Mouse (Mus musculus): ENCODE measurements at regions not wholly inside any gene's neighbourhood (a gene's known extent, or its start where the extent isn't known, plus 50 kb on each side); places are given as distances from the start of the nearest gene placed in this dataset.
"Not testable (repeated sequence)": the region's sequence is repeated elsewhere in the genome, so short reads cannot be mapped to it uniquely, and the experiment has no call there.

DNA sequence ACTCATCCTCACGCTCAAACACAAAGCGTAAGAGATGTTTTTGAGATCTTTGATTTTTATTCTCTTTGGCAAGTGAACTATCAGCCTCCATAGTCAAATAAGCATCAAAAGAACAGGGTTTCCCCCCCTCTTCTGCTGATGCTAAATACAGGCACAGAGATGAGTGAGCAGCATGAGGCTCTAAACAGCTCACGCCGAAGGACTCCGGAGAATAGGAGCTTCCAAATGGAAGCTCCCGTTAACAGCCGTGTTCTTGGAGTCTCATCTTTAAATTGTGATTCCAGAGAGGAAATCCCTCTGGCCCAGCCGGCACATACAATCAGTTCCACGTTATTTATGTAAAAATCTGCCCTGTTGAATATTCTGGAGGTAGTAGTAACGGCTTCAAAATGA lies 161.1 kb downstream of the Srek1 start:
- no peak for DNase-seq

DNA sequence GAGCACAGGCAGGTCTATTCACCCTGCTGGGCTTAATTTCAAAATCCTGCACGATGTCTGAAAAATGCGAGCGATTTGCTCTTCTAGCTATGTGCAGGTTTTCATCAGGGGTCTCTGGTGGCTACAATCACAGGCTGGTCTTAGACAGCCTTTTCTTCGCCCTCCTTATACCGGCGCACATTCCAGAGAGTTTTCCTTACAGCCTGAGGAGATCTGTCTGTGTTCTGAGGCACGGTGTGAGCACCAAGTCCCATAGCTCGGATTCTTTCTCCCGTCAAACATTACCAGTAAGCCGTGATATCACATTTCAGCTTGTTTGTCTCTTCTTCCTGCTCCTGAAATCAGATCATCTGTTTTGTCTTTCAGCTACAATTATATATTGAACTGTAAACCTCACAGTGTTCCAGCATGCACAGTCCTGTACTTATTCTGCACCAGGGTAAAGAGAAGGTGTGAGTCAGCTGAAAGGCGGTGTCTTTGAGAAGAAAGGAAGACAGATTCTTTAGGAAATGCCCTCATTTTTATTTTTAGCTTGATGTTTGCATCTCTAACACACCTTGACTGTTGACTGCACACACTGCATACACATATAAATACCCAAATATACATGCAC lies 161.6 kb downstream of the Srek1 start:
- DNase-seq = no peak

DNA sequence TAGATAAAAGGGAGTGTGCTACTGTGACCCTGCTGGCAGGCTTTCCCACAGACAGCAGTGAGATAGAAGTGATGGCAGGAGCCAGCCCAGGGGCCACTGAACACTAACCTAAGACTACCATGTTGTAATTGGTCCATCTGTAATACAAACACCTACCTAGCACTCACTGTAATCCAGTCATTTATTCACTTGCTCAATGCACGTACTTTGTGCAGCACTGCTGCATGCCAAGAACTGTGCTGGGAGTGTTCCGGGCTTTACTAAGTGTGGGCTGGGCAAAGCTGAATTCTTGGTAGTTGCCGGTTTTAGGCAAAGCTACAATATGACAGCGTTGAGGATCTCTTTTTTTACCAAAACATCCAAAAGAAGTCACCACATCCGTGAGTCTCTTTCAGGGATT lies 172.1 kb downstream of the Srek1 start:
- no peak for DNase-seq

DNA sequence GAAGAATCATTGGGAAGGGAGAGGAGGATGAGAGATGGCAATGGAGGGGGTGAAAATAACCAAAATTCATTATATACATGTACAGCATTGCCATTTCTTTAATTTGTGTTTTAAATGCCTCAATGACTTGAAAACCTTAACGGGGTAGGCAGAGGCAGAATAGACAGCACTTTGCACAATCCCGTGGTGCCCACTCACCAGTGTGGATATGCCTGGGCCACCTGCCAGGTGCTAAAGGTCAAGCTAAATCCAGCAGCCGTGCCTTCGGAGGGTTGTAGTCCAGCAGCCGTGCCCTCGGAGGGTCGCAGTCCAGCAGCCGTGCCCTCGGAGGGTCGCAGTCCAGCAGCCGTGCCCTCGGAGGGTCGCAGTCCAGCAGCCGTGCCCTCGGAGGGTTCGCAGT lies 182.0 kb downstream of the Srek1 start:
- no peak for DNase-seq

DNA sequence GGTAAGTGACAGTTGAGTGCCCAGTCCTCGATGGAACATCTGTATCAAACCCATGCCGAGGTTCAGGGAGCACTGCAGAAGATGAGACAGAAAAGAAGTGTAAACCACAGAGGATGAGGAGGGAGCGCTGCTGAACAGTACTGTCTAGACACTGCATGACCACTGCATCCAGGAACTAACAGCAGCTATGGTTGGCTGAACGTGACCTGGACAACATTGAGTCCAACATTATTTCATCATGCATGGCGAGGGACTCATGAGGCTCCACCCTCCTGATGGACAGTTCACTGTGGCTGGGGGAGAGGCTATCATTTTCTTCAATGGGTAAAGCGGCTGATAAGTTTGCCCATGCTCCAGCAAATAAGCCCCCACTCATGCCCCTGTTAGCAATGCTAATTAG lies 182.5 kb downstream of the Srek1 start:
- DNase-seq = no peak

DNA sequence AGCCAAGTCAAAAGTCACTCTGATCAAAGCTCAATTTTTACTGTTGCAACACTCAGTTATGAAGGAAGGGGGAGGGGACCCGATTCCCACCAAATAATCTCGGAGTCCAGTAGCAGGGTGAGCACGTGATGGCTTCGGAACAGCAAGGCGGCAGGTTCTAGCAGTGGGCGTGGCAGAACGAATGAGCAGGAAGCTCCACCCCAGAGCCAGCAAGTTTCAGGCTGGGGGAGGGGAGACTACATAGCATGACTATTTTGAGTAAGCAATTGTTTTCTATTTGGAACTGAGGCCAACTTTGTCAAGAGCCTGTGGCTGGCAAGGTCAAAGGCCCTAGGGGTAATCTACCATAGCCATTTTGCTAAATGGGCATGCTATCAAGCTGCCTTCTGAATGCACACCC lies 183.0 kb downstream of the Srek1 start:
- not testable (repeated sequence) for DNase-seq

DNA sequence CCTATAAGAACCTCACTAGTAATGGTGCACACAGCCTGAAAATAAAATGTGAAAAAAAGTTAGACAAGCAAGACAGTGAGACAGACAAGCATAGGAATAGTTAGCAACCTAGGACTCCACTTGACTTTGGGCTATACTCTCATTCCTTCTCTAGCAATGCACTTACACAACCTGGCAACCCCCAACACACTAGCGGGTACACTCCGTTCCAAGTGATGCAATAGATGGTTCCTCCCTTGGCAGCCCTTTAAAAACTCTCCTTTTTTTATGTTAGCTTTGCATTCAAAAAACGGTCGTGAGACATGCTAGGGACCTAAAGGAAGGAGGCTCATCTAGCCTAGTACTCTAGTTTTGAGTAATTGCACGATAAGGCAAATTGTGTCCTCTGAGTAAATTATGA lies 184.8 kb downstream of the Srek1 start:
- DNase-seq = no peak

DNA sequence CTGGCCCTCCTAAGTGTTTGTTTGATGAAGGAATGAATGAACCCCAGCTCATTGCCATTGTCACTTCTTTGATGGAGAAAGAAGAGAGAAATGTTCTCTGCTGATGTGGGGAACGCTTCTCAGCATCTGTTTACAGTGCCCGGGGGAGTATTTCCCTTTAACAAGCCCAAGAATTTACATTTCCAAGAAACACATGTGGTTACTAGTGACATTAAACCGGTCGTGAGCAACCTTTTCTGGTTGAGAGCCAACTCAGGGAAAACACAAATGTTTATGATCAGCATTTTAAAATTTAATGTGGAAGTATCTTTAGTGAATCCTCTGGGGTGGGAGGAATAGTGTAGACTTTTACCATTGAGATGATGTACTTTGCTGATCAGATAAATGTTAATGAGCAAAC lies 197.6 kb downstream of the Srek1 start:
- no peak for DNase-seq

DNA sequence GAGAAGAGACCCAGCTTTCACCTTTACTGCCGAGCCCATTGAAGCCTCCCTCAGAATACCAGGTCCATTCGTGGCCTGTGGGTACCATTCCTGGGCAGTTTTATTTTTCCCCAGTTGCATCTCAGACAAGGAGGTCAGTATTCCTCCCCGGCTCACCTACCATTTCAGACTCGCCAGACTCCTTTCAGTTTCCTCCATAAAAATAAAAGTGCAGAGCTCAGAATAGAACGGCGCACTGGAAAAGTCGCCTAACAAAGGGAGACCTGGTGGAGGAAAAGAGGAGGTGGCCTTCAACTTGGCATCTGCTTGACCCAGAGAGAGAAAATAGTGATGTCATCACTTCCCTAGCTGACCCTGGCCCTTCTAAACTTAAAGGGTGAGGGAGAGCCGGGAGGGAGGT lies 209.7 kb downstream of the Srek1 start:
- DNase-seq = no peak

DNA sequence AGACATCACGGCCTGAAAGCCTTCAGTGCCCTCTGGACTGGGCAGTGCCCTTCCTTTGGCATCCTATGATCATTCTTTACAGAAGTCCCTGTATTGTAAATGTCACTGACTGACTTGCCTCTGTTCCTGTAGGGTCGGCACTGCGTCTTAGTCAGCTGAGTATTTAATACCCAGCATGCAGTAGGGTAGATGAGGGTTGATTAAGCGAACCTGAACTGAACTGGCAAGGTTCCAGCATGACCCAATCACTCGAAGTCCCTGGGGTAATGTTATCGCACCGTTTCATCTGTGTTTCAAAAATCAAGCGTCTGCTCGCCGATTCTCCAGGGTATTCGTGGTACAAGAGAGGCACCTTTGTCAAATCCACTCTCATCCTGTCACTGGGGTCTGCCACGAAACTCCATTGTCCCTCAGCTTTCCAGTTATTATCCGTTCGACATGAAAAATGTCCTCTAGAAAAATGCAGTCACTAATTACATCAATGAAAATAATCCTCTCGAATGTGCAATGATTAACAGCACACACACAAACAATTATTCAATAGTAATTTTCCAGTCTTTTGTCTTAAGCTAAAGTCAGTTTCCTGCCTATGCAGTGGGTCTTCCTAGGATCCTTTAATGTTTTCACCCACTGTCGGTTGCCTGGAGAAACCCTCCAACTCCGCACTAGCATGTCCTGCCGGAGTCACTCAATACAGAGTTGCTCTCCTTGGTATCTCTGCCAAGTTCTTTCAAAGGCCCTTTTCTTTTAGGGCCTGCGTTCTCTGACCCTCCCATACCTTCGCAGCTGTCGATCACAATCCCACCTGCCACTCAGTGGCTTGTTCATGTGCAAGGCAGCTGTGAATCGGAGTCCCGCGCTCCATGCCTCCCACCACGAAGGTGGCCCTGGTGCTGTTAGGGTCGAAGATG lies 212.4 kb downstream of the Srek1 start:
- DNase-seq = no peak

DNA sequence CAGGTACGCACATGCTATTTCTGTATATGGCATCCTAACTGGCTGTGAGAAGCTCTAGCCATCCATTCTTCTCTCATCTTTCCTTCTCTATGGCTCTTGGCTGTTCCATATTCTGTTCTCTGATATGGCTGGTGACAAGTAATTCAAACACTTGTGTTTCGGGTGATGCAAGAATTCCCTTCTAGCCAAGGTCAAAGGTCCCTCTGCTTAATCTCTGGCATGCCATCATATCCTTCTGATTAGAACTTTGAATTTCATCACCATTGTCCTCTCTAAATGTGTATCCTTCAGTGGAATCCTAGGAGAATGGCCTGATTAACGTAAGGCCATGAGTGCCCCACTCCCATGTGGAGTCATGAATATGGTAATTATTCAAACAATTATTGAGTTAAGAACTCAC lies 215.5 kb downstream of the Srek1 start:
- DNase-seq = no peak

DNA sequence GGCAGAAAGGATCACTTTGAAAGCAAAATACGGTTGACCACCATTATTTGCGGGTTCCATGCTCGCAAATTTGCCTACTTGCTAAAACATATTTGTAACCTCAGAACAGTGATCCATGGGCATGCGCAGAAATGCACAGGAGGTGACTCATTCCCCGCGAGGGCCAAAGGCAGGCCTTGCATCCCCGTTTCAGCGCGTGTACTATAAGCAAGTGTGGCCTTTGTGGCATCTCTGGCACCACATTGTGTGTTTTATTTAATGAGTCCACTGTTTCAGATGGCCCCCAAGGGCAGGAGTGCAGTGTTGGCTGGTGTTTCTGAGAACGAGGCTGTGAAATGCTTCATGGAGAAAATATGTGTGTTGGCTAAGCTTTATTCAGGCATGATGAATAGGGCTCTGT lies 205.3 kb upstream of the Mast4 start:
- no peak for DNase-seq

DNA sequence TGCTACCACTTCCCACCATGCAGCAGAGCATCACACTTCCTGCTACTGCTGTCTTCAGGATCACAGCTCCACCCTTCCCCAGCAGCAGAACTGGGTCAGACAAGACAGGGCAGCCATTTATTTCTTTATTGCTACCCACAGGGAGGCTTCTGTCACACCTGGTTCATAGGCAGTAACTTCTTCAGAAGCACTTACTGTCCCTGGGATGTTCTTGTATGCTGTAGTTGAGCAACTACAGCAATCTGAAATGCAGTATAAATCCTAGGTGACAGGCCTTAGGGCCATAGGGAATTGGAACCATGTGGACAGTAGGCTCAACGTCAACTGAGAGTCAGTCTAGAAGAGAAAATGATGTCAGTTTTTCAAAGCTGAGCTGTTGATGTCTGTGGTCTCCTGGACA lies 179.5 kb upstream of the Mast4 start:
- no peak for DNase-seq

DNA sequence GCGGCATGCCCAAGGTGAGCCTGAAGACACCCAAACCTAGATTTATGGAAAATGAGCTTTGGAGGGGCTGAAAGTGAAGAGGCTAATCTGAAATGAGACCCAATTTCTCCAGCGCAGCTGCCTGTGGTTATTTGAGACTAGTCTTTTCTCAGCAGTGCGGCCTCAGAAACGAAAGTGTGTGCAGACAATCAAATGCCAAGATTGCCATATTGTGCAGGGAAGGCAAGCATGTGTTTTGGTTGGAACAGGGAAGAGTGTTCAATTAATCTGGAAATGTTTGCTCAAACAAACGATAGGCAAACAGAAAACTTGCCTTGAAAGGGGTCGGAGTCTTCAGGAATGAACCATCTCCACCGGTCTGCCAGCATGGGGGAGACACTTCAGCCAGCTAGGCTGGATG lies 178.2 kb upstream of the Mast4 start:
- DNase-seq = no peak

DNA sequence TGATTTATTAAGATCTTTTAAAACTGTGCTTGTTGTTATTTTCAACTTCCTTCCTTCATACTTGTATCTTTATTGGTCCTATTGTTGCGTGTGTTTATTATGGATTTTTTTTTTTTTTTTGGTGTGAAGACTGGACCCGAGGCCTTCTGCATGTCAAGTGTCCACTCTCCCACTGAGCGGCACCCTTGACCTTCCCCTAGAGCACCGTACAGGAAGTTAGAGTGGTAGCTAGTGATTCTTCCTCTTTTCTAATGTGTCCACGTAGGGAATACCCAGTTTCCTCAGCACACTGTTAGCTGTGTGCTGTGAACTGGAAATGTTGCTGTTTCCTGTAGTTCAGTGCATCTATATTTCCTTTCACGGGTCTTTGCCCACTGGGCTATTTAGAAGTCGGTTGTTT lies 170.7 kb upstream of the Mast4 start:
- no peak for DNase-seq

DNA sequence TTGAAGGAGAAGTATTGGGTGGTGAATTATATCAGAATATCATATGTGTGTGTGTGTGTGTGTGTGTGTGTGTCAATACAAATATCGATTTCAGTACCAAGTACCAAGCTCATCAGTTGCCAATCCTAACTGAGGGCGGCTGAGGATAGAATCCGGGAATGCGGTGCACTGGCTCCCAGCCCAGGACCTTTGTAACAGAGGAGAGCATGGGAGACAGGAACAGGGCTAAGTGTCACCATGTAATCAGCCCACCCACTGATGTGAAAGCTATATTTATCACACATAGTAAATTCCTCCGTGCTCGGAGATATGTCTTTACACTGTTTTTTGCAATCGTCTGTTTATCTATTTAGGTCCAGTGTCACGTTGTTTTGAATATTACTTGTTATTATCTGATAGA lies 165.1 kb upstream of the Mast4 start:
- no peak for DNase-seq

DNA sequence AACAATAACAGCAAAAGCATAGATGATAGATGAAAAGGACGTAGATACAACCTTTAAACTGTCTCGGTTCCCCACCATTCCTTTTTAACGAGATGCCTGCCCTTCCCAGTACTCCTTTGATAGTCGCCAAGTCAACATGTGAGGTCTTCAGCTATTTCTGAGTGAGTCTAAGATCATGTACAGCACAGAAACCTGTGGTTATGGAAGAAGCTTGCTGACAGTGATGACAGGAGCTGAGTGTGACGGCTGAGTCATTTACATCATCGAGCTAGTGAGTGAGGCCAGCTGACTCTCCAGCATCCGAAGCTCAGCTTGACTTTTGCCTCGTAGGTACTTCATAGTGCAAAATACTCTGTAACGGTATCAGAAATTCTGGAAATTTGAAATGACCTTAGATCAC lies 160.1 kb upstream of the Mast4 start:
- no peak for DNase-seq

DNA sequence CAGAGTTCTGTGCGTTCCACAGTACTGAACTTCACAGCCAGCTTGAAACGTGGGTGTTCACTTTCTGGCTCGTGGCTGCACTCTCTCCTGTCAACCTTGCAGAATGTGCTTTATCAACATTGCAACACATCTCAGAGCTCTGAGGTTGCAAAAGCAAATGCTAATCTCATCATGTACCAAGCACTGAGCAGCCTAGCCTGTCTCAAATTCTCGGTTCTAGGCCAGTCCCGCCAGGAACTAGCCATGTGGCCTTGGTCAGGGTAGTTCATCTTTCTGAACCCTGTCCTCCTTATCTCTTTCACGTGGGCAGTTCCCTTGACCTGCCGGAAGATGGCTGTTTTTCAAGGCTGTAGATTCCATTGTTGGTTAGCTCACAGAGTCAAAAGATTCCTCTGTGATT lies 159.3 kb upstream of the Mast4 start:
- no peak for DNase-seq

DNA sequence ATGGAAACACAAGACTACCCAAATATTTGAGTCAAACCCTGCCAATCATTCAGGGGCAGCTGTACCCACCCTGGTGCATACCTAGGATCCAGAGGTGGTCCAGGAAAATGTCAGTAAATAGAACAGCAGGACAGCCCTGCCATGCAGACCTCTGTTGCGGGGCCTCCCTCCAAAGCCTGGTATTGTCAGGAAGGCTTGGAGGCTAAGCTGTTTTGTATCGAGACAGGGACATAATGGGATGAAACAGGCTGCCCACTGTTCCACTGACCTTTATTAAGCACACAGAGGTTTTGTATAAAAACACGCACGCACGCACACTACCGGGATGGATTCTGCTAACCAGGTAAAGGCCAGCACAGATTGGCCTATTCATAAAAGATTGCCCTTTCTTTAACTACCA lies 155.8 kb upstream of the Mast4 start:
- no peak for DNase-seq

DNA sequence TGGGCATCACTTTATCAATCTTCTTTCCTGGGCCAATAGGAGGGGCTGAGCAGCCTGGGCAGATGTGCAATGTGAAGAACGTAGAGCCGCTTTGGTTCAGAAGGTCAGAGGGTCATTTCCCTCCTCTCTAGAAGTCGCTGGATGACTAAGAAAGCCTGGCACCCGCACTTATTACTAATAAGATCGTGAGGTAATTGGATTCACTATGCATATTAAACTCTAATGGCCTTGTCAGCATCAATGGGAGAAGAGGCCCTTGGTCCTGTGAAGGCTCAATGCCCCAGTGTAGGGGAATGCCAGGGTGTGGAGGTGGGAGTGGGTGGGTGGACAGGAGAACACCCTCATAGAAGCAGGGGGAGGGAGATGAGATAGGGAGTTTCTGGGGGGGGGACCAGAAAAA lies 149.8 kb upstream of the Mast4 start:
- no peak for DNase-seq

DNA sequence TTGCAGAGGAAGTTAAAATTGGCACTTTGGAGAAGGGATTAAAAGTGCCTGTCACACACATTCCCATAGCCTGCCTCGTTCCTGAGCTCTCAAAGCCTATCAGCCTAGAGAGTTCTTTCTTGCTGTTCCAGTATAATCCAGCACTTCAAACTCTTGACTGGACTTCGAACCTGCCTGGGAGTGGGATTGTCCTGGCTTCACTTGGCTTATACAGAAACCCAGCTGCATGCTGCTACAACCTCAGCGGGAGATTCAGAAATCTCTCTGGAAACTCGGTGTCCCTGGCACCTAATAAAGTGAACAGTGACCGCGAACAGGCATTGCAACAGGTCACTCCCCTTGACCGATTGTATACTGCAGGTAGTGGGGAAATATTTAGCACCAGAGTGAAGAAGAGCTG lies 149.1 kb upstream of the Mast4 start:
- no peak for DNase-seq

DNA sequence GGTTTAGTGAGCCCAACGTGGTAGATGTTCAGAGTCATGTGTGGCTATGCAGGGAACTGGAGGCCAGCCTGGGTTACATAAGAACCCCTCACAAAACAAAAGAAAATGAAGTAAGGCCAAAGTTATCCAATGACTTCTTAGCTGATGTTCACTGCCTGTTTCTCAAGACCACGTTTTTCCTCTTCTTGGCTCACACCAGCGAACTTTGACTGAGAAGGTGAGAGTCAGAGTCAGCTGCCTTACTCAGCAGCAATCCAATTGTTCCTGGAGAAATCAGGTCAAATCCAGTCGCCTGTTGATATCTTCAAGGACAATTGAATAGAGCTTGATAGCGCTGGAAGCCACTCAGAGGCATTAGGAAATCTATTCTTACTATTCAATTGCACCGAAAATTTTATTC lies 142.0 kb upstream of the Mast4 start:
- DNase-seq = no peak

DNA sequence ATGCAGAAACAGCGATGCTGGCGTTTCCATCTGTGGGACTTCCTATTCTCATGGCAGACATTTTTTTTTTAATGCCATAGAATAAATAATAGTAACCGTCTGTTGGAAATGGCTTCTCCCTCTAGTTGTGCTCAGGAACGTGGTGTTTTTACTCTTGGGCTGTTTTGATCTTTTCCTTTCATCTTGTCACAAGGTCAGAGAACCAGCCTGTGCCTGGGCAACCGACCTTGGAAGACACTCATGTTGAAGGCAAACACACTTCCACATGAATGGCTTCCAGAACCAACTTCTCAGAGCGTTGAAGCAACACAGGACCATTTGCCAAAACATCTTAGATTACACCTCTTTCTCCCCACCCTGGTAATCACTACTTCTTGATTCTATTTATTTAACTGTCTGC lies 137.9 kb upstream of the Mast4 start:
- DNase-seq = no peak

DNA sequence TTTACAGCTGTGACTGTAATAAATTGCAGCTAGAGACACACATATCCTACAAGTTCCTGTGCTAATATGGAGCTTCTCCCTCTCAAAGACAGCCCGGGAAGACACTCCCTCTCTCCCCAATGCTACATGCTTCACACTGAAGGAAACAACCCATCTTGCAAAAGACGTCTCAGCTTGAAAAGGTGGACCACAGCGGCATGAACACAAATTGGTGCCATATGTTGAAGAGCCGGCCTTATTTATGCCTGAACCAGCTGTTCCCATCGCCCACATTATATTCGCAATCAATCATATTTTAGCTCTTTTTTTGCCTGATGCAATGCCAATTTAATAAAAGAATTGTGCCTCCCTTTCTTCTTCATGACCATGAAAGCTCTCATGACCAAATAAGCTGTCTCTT lies 135.8 kb upstream of the Mast4 start:
- no peak for DNase-seq

DNA sequence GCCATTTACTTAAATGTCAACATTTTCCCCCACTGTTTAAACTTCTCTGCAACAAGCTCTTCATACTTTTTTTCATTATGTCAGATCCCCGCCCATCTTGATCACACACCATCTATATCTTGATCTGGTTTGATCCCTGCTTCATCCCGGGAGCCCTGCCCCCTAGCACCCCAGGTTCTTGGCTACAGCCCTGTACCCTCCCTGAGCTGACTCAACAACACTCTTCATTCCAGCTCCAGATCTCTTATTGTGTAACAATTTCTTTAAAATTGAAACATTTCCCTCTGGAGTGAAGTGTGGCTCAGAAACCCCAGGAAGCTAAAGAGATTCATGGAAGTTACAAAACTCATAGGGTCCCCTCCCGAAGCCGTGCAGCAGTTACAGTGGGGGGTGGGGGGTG lies 126.2 kb upstream of the Mast4 start:
- DNase-seq = no peak

Data from cerebellum, adult 18-20 months (tissue).